Mouse (Mus musculus) testis, adult 10 weeks (tissue): Measurements from ENCODE around the gene Aurka. TPM values are rescaled to one million over a fixed set of nuclear protein-coding genes. Genes with fewer than 3 reads are reported as not detected.

Source experiments
- polyA plus RNA-seq: library from polyadenylated mRNA; stranded (reverse); fragments of 350-450 nt; fragmentation: Illumina TruSeq; extraction: RNeasy Lipid Tissue Mini Kit (QIAGEN cat#74804); gene quantifications from one replicate; pipeline ENCODE4 v1.2.3, GENCODE M21; 2014; ENCODE audit warnings: low read depth, low replicate concordance

Gene Aurka
- 73.7 TPM for polyA plus RNA-seq

DNA sequence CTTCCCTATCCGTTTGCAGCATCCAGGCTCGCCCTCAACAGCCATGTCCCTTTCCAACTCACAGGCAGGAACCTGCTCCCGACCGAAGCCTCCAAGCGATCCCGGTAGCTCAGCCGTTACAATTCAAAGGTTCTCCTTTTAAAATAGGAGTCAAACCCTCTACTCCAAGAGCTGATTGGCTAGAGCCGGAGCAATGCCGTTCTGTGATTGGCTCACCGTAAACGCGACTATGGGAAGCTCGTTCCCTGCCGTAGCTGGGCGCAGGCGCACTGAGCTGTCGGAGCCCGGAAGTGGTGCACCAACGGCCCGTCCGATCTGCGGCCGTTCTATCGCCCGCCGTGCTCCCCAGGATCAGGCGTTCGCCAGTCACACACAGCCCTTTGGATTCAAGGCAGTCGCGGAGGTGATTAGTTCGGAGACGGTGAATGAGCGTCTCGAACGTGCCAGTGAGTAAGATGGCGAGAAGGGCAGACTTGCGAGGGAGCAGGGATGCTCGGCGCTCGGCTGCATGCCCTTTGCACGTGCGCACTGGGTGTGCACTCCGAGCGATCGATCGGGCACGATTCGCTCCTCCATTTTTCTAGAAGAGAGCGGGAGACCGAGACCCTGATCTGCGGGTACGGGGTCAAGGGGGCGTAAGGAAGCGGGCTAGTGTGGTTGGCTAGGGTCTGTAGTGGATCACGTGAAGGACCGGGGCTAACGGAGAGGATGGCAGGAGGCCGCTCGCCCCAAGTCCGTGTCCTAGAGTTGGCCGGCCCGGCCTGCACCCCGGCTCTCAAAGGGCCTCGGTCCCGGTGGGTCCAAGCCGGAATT is at the start of gene Aurka, which contains the start of gene Cstf1:
Gene Aurka, minus strand, starts transcription at position 125 of the 813 bp plus-strand sequence.
Gene Cstf1, plus strand, starts transcription at position 271 of the 813 bp plus-strand sequence.

DNA sequence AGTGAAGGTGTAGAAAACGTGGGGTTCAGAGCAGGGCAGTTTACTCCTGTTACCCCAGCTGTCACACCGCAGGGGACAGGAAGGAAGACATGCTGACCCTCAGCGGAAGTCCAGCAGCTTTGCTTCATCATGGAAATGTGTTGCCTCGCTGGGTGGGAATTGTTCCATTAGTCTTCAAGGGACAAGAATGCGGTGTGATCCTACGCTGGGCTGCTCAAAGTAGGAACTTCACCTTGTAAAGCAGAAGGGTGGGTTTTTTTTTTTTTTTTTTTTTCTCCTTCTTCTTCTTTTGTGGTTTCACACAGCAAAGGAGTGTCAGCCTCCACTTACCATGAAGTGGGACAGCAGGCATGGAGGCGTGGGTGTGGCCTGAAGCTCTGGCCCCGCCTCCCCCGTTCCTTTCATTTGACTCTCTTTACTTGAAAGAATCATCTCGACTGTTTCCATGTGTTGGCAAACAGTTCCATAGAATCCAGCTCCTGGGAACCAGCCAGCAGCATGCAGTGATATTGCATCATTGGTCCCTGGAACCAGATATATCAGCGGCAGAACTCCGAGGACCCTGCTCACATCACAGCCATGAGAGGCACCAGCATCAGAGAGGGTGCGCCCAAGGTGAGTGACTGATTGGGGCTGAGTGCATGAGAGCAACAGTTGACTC is 23.2 kb upstream of the Aurka start, which contains the start of gene Cass4:
Gene Cass4, plus strand, starts transcription at position 404 of the 661 bp plus-strand sequence.

GRCm38 (mm10) chr2:172345258-172345738 is 25.0 kb downstream of the Aurka start, which contains the start of gene Fam210b:
TSS of gene Fam210b (plus strand) at chr2:172345565.

Other genes with a start within 250 kb of the Aurka start
- not detected for gene Mc3r, start 122.0 kb downstream of the Aurka start, polyA plus RNA-seq
- gene Fam210b, start 25.0 kb downstream of the Aurka start, polyA plus RNA-seq: 11.5 TPM
- gene Cstf1, start 146 bp upstream of the Aurka start, polyA plus RNA-seq: 19.4 TPM
- gene Cass4, start 23.3 kb upstream of the Aurka start, polyA plus RNA-seq: 0.17 TPM
- gene Rtf2, start 70.0 kb upstream of the Aurka start, polyA plus RNA-seq: 3.8 TPM
- 0.11 TPM for gene Gcnt7, start 88.1 kb upstream of the Aurka start, polyA plus RNA-seq
- gene Fam209, start 102.0 kb upstream of the Aurka start, polyA plus RNA-seq: 410 TPM
- gene Tfap2c, start 179.1 kb upstream of the Aurka start, polyA plus RNA-seq: not detected